Mouse (Mus musculus) central nervous system, embryonic 11.5 days (tissue): Measurements from ENCODE around the gene Ano6. TPM values are rescaled to one million over a fixed set of nuclear protein-coding genes. Genes with fewer than 3 reads are reported as not detected.

Experiments used
- polyA plus RNA-seq: library from polyadenylated mRNA; depleted of rRNA; stranded (reverse); fragments of >200 nt; gene quantifications from 2 replicates; pipeline ENCODE4 v1.2.3, GENCODE M21; 2012; rRNA removed

The Ano6 gene
- polyA plus RNA-seq = 18.4 and 28.3 TPM in 2 replicates

GRCm38 (mm10) chr15:95790529-95791071 is at the start of gene Ano6:
Gene Ano6 (plus strand): TSS chr15:95790843.

Other genes starting within 250 kb of the Ano6 start
- 0.87 and 1.3 TPM in 2 replicates for gene Dbx2, start 134.9 kb upstream of the Ano6 start, polyA plus RNA-seq